Mouse (Mus musculus): Measurements from ENCODE around the gene Filip1l. TPM values are rescaled to one million over a fixed set of nuclear protein-coding genes. Genes with fewer than 3 reads are reported as not detected.
A peak's percentile ranks its signal among the peaks of the same experiment; 100 is the strongest.

Filip1l gene
- polyA plus RNA-seq, 1 experiment from 2014 or later, result 29.0 TPM

- Histone ChIP-seq H3K36me3 (ENCODE audit: insufficient read depth) (no peaks in the 10 kb centered on the region), H3K27me3 (ENCODE audit: insufficient read depth, low read length) (no peaks in the 10 kb centered on the region), H3K27ac (ENCODE audit: low read depth) (no peak overlapping the region), H3K9me3 (ENCODE audit: low read depth, low read length) (no peaks in the 10 kb centered on the region), H3K4me1 (ENCODE audit: insufficient read depth) (peaks cover 12% of the 10 kb centered on the region; the same call in 1 of the 2 replicates), H3K4me2 (no peak overlapping the region), H3K4me3 (ENCODE audit: low read depth, low read length) (no peak overlapping the region), H3K9ac (no peak overlapping the region)
- peak; percentile 28 for DNase-seq
- WGBS, result 32% methylated on average over 7 of the region's 7 CpGs
- ATAC-seq (ENCODE audit: insufficient read depth), result peak; percentile 15
- no peak for TF ChIP-seq CTCF (IDR thresholded peaks at IDR 0.05; ENCODE audit: low read depth)
Observed at GRCm38 (mm10) chr16:57453009-57453408, 100.1 kb downstream of the Filip1l start.

DNA sequence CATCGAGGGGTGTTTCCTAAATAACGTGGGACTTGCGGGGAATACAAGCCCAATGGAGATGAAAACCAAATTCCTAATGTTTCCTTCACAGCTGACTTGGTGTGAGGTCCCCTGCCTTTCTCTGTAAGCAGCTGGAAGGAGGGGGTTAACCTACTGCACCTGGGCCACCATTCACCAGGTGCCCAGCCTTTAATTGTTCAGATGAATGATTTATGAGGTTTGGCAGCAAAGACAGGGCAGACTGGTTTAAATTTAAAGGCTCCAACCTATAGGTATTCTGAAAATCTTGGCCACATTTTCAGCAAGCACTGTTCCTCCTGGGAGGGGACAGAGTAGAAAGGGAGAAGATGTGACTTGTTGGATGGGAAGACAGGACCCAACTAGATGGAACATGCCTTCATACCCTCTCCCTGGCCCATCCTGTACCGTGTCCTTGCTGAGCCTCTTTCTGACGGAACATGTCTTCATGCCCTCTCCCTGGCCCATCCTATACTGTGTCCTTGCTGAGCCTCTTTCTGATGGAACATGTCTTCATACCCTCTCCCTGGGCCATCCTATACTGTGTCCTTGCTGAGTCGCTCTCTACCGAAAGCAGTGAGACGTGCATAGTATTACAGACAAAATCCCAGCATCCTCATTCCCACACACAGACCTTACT lies 101.3 kb downstream of the Filip1l start:
- TF ChIP-seq CTCF (IDR thresholded peaks at IDR 0.05; ENCODE audit: low read depth), result no peak

DNA sequence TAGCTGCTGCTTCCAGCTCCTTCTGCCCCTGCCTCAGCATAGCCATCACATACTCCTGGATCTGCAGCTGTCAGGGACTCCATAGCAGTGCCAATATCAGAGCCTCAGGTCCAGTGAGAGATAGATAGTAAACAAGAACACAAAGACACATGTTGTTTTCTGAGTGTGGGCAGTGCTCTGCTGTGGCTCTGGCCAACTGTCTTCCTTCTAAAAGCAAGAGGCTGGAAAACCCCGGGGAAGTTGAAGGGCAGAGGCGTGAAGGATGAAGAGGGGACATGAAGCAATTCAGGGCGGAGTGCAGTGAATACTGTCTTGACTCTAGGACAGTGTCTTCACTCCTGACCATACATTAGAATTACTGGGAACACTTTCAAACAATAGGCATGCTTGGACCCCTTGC lies 102.7 kb downstream of the Filip1l start:
- Histone ChIP-seq H3K4me3 (ENCODE audit: low read depth, low read length) (no peak overlapping the region), H3K4me2 (no peak overlapping the region), H3K36me3 (ENCODE audit: insufficient read depth) (no peaks in the 10 kb centered on the region), H3K9me3 (ENCODE audit: low read depth, low read length) (no peaks in the 10 kb centered on the region), H3K27me3 (ENCODE audit: insufficient read depth, low read length) (no peaks in the 10 kb centered on the region), H3K4me1 (ENCODE audit: insufficient read depth) (peaks cover 12% of the 10 kb centered on the region; the same call in 1 of the 2 replicates), H3K27ac (ENCODE audit: low read depth) (no peak overlapping the region), H3K9ac (no peak overlapping the region)
- ATAC-seq (ENCODE audit: insufficient read depth), result no peak
- DNase-seq, result no peak
- TF ChIP-seq CTCF (IDR thresholded peaks at IDR 0.05; ENCODE audit: low read depth), result no peak
- WGBS, result 64% methylated on average over 3 of the region's 3 CpGs

More for the DNA sequence above, 101.3 kb downstream of the Filip1l start:
- Histone ChIP-seq H3K36me3 (ENCODE audit: insufficient read depth) (no peaks in the 10 kb centered on the region), H3K4me3 (ENCODE audit: low read depth, low read length) (no peak overlapping the region), H3K27ac (ENCODE audit: low read depth) (no peak overlapping the region), H3K9me3 (ENCODE audit: low read depth, low read length) (no peaks in the 10 kb centered on the region), H3K4me2 (no peak overlapping the region), H3K4me1 (ENCODE audit: insufficient read depth) (peaks cover 12% of the 10 kb centered on the region; the same call in 1 of the 2 replicates), H3K27me3 (ENCODE audit: insufficient read depth, low read length) (no peaks in the 10 kb centered on the region), H3K9ac (no peak overlapping the region)
- DNase-seq, result no peak
- ATAC-seq (ENCODE audit: insufficient read depth), result no peak
- WGBS, result 87% methylated on average over 8 of the region's 8 CpGs

DNA sequence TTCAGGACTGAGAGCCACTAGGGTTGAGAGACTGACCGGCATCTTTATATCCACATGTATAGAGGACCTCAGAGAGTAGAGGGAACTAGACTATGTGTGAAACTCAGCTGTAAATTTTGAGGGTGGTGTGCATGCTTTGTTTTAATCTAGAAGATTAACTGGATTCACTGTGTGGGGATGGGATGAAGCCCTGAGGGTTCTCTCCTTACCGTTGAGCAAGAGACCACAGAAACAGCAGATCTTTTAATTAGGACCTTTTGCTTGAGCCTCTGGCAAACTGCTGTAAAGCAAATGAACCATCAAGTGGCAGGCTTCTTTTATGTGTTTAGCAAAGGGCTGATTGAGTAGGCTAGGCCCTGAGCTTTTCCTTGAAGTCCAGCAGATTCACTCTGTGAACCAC lies 103.1 kb downstream of the Filip1l start:
- Histone ChIP-seq H3K9me3 (ENCODE audit: low read depth, low read length) (no peaks in the 10 kb centered on the region), H3K36me3 (ENCODE audit: insufficient read depth) (no peaks in the 10 kb centered on the region), H3K4me3 (ENCODE audit: low read depth, low read length) (no peak overlapping the region), H3K4me2 (no peak overlapping the region), H3K9ac (no peak overlapping the region), H3K27me3 (ENCODE audit: insufficient read depth, low read length) (no peaks in the 10 kb centered on the region), H3K27ac (ENCODE audit: low read depth) (no peak overlapping the region), H3K4me1 (ENCODE audit: insufficient read depth) (peaks cover 12% of the 10 kb centered on the region; the same call in 1 of the 2 replicates)
- ATAC-seq (ENCODE audit: insufficient read depth) (no peak), DNase-seq (no peak)
- 72% methylated on average over 2 of the region's 2 CpGs for WGBS
- TF ChIP-seq CTCF (IDR thresholded peaks at IDR 0.05; ENCODE audit: low read depth), result no peak

GRCm38 (mm10) chr16:57465386-57465913 lies 112.6 kb downstream of the Filip1l start:
- no peaks in the 10 kb centered on the region for H3K9me3 ChIP-seq (ENCODE audit: low read depth, low read length)
- H3K27me3 ChIP-seq (ENCODE audit: insufficient read depth, low read length), result no peaks in the 10 kb centered on the region
- H3K36me3 ChIP-seq (ENCODE audit: insufficient read depth), result no peaks in the 10 kb centered on the region
- no peak overlapping the region for H3K4me3 ChIP-seq (ENCODE audit: low read depth, low read length)
- TF ChIP-seq CTCF (IDR thresholded peaks at IDR 0.05; ENCODE audit: low read depth), result no peak
- no peak overlapping the region for H3K4me2 ChIP-seq
- ATAC-seq (ENCODE audit: insufficient read depth) (no peak), DNase-seq (no peak)
- no peaks in the 10 kb centered on the region for H3K4me1 ChIP-seq (ENCODE audit: insufficient read depth)
- WGBS, result 85% methylated on average over 9 of the region's 9 CpGs
- H3K9ac ChIP-seq, result no peak overlapping the region
- no peak overlapping the region for H3K27ac ChIP-seq (ENCODE audit: low read depth)

GRCm38 (mm10) chr16:57469301-57469700 lies 116.4 kb downstream of the Filip1l start:
- Histone ChIP-seq H3K4me1 (ENCODE audit: insufficient read depth) (peaks cover 2% of the 10 kb centered on the region; the same call in 1 of the 2 replicates), H3K36me3 (ENCODE audit: insufficient read depth) (no peaks in the 10 kb centered on the region), H3K9ac (no peak overlapping the region), H3K4me2 (no peak overlapping the region), H3K4me3 (ENCODE audit: low read depth, low read length) (no peak overlapping the region), H3K27me3 (ENCODE audit: insufficient read depth, low read length) (no peaks in the 10 kb centered on the region), H3K27ac (ENCODE audit: low read depth) (no peak overlapping the region), H3K9me3 (ENCODE audit: low read depth, low read length) (no peaks in the 10 kb centered on the region)
- DNase-seq, result peak; percentile 23
- ATAC-seq (ENCODE audit: insufficient read depth), result no peak
- WGBS, result 54% methylated on average over 4 of the region's 4 CpGs
- no peak for TF ChIP-seq CTCF (IDR thresholded peaks at IDR 0.05; ENCODE audit: low read depth)

GRCm38 (mm10) chr16:57469869-57470268 lies 117.0 kb downstream of the Filip1l start:
- TF ChIP-seq CTCF (IDR thresholded peaks at IDR 0.05; ENCODE audit: low read depth), result no peak
- WGBS, result 67% methylated on average over 2 of the region's 2 CpGs

More at GRCm38 (mm10) chr16:57469869-57470268, 117.0 kb downstream of the Filip1l start:
- H3K4me2 ChIP-seq, result no peak overlapping the region
- no peak overlapping the region for H3K4me3 ChIP-seq (ENCODE audit: low read depth, low read length)
- no peaks in the 10 kb centered on the region for H3K36me3 ChIP-seq (ENCODE audit: insufficient read depth)
- no peaks in the 10 kb centered on the region for H3K27me3 ChIP-seq (ENCODE audit: insufficient read depth, low read length)
- DNase-seq, result peak; percentile 13
- H3K4me1 ChIP-seq (ENCODE audit: insufficient read depth), result peaks cover 2% of the 10 kb centered on the region; the same call in 1 of the 2 replicates
- ATAC-seq (ENCODE audit: insufficient read depth), result no peak
- H3K9ac ChIP-seq, result no peak overlapping the region
- H3K27ac ChIP-seq (ENCODE audit: low read depth), result no peak overlapping the region
- H3K9me3 ChIP-seq (ENCODE audit: low read depth, low read length), result no peaks in the 10 kb centered on the region
